Comparison of ENCODE assay signal across 27 mouse cellular contexts in genomic region chr10:108129167-108129566, GRCm38 (mm10). TPM values are rescaled to one million over a fixed set of nuclear protein-coding genes. Genes with fewer than 3 reads are reported as not detected.
A peak's percentile ranks its signal among the peaks of the same experiment; 100 is the strongest.
DNase-seq lines count a peak whose midpoint lies in the region; ATAC-seq and TF ChIP-seq lines count a peak whose summit lies in the region.
"Had no signal": no experiment of that assay in that cellular context is flagged by ENCODE, and none has a peak within 500 bp of the region (broad histone marks: within the 10 kb centered on the region; RNA-seq: fewer than 3 reads in every experiment).

No protein-coding gene starts in this region.

- peak; percentile 74 for ATAC-seq in activated CD4-positive, CD25-positive, alpha-beta regulatory T cell, adult 4 months
- peak; percentile 80 for ATAC-seq in inflammation-experienced regulatory T-cells, adult 6 months
- ATAC-seq: forebrain, embryonic 15.5 days; forebrain, postnatal 0 days; Patski had no signal

- 77% methylated on average over 3 of the region's 3 CpGs for WGBS in heart, embryonic 10.5 days

- H3K9me3 ChIP-seq in heart, embryonic 10.5 days: no peaks in the 10 kb centered on the region
- H3K9me3 ChIP-seq: embryonic facial prominence, embryonic 13.5 days; embryonic facial prominence, embryonic 15.5 days; forebrain, embryonic 10.5 days; forebrain, embryonic 12.5 days; forebrain, embryonic 15.5 days; G1E had no signal

- H3K36me3 ChIP-seq in heart, embryonic 10.5 days: no peaks in the 10 kb centered on the region
- H3K36me3 ChIP-seq: embryonic facial prominence, embryonic 13.5 days; embryonic facial prominence, embryonic 15.5 days; forebrain, embryonic 10.5 days; forebrain, embryonic 12.5 days; forebrain, embryonic 15.5 days; G1E had no signal

- DNase-seq in heart, embryonic 10.5 days (ENCODE audit: low spot score): peak; percentile 11
- DNase-seq in heart, postnatal 36 days: no peak
- DNase-seq in gastrocnemius, adult 2 months: no peak
- DNase-seq in urinary bladder, postnatal 4 days (ENCODE audit: low spot score in 2 of 2): no peak
- DNase-seq: adrenal gland, adult 2 months; adrenal gland, postnatal 10 days; adrenal gland, postnatal 25 days; B cell, adult 2 months; cerebellum, adult 11 months; cerebellum, adult 18-20 months; cerebellum, adult 8-10 months; cerebellum, adult 9-11 months; cerebellum, postnatal 14 days; cerebellum, postnatal 36 days; embryo, embryonic 11 days; forebrain, postnatal 0 days had no signal

- no peak overlapping the region for H3K4me3 ChIP-seq in heart, embryonic 10.5 days
- H3K4me3 ChIP-seq in gastrocnemius, adult 2 months: no peak overlapping the region
- H3K4me3 ChIP-seq: embryonic facial prominence, embryonic 13.5 days; embryonic facial prominence, embryonic 15.5 days; erythroblast, embryonic 14.5 days; forebrain, embryonic 10.5 days; forebrain, embryonic 12.5 days; forebrain, embryonic 15.5 days had no signal

- H3K27me3 ChIP-seq in heart, embryonic 10.5 days (ENCODE audit: insufficient read depth, poor library complexity, severe bottlenecking): no peaks in the 10 kb centered on the region
- H3K27me3 ChIP-seq: CH12.LX; embryonic facial prominence, embryonic 13.5 days; embryonic facial prominence, embryonic 15.5 days; forebrain, embryonic 12.5 days; forebrain, embryonic 15.5 days had no signal

- intact Hi-C loops in heart, postnatal 36 days (cut with DNase I): no loop called here
- intact Hi-C loops in gastrocnemius, adult 2 months (cut with DNase I): no loop called here

- TF ChIP-seq CTCF in gastrocnemius, adult 2 months (IDR thresholded peaks at IDR 0.05): no peak

- no peak overlapping the region for H3K27ac ChIP-seq in heart, embryonic 10.5 days
- no peak overlapping the region for H3K27ac ChIP-seq in gastrocnemius, adult 2 months
- H3K27ac ChIP-seq: embryonic facial prominence, embryonic 13.5 days; embryonic facial prominence, embryonic 15.5 days; forebrain, embryonic 10.5 days; forebrain, embryonic 12.5 days; forebrain, embryonic 15.5 days had no signal

- H3K4me1 ChIP-seq in heart, embryonic 10.5 days: peaks cover 12% of the 10 kb centered on the region
- H3K4me1 ChIP-seq: embryonic facial prominence, embryonic 13.5 days; embryonic facial prominence, embryonic 15.5 days; forebrain, embryonic 10.5 days; forebrain, embryonic 12.5 days had no signal

RNA-seq across cellular contexts. Expression of gene Ppp1r12a, which starts 32.8 kb away (rescaled TPM):
- 110 and 112 TPM in 2 replicates for polyA plus RNA-seq in heart, embryonic 10.5 days (2016; fragmentation: Nextera tagmentation; extraction: Ambion mirVana)
- total RNA-seq in heart, postnatal 36 days (2021): 10 to 100 TPM; 55.4 to 61.8 TPM
- 100 to 1,000 TPM; 253 to 272 TPM for polyA plus RNA-seq in activated CD4-positive, CD25-positive, alpha-beta regulatory T cell, adult 4 months (2017; shearing (Covaris generic))
- polyA plus RNA-seq in inflammation-experienced regulatory T-cells, adult 6 months (2017; shearing (Covaris generic)): 100 to 1,000 TPM; 251 to 307 (median 255) TPM
- 10 to 100 TPM; 23.2 to 29.1 TPM for total RNA-seq in gastrocnemius, adult 2 months (2021)
